ENCODE assay signal across 25 mouse cellular contexts in genomic region chr9:8814236-8814635, GRCm38 (mm10).
"Had no signal": no experiment of that assay in that cellular context is flagged by ENCODE, and none has a peak within 500 bp of the region (broad histone marks: within the 10 kb centered on the region; RNA-seq: fewer than 3 reads in every experiment).

No protein-coding gene starts in this region.

- H3K4me3 ChIP-seq: embryonic facial prominence, embryonic 10.5 days; embryonic facial prominence, embryonic 12.5 days; embryonic facial prominence, embryonic 13.5 days; embryonic facial prominence, embryonic 15.5 days; erythroblast, embryonic 14.5 days; forebrain, embryonic 10.5 days; forebrain, embryonic 12.5 days; forebrain, embryonic 13.5 days; forebrain, embryonic 15.5 days; gastrocnemius, adult 2 months; heart, adult 2 months had no signal

- DNase-seq: cerebellum, adult 9-10 months; cerebellum, adult 9-11 months; cerebellum, postnatal 10 days; cerebellum, postnatal 14 days; cerebellum, postnatal 25 days; cerebellum, postnatal 36 days; embryo, embryonic 11 days; forebrain, postnatal 0 days; gastrocnemius, adult 2 months; gastrocnemius, postnatal 10 days; gastrocnemius, postnatal 14 days; gastrocnemius, postnatal 25 days; gastrocnemius, postnatal 36 days; heart, adult 11 months; heart, adult 18-20 months; heart, adult 2 months had no signal

- H3K27me3 ChIP-seq: embryonic facial prominence, embryonic 12.5 days; embryonic facial prominence, embryonic 13.5 days; embryonic facial prominence, embryonic 15.5 days; forebrain, embryonic 12.5 days; forebrain, embryonic 13.5 days; forebrain, embryonic 15.5 days had no signal

- H3K27ac ChIP-seq: embryonic facial prominence, embryonic 10.5 days; embryonic facial prominence, embryonic 12.5 days; embryonic facial prominence, embryonic 13.5 days; embryonic facial prominence, embryonic 15.5 days; forebrain, embryonic 10.5 days; forebrain, embryonic 12.5 days; forebrain, embryonic 13.5 days; forebrain, embryonic 15.5 days; gastrocnemius, adult 2 months; heart, adult 2 months had no signal

- H3K4me1 ChIP-seq: embryonic facial prominence, embryonic 10.5 days; embryonic facial prominence, embryonic 12.5 days; embryonic facial prominence, embryonic 13.5 days; embryonic facial prominence, embryonic 15.5 days; forebrain, embryonic 10.5 days; forebrain, embryonic 12.5 days; forebrain, embryonic 13.5 days; forebrain, embryonic 15.5 days had no signal

- H3K9ac ChIP-seq: embryonic facial prominence, embryonic 12.5 days; embryonic facial prominence, embryonic 13.5 days; embryonic facial prominence, embryonic 15.5 days; forebrain, embryonic 12.5 days; forebrain, embryonic 13.5 days; forebrain, embryonic 15.5 days; forebrain, postnatal 0 days had no signal

- H3K9me3 ChIP-seq: embryonic facial prominence, embryonic 10.5 days; embryonic facial prominence, embryonic 12.5 days; embryonic facial prominence, embryonic 13.5 days; embryonic facial prominence, embryonic 15.5 days; forebrain, embryonic 10.5 days; forebrain, embryonic 12.5 days; forebrain, embryonic 13.5 days; forebrain, embryonic 15.5 days had no signal

- H3K36me3 ChIP-seq: embryonic facial prominence, embryonic 10.5 days; embryonic facial prominence, embryonic 12.5 days; embryonic facial prominence, embryonic 13.5 days; embryonic facial prominence, embryonic 15.5 days; forebrain, embryonic 10.5 days; forebrain, embryonic 12.5 days; forebrain, embryonic 15.5 days had no signal
